Mouse (Mus musculus): ENCODE measurements at regions not wholly inside any gene's neighbourhood (a gene's known extent, or its start where the extent isn't known, plus 50 kb on each side); places are given as distances from the start of the nearest gene placed in this dataset.

DNA sequence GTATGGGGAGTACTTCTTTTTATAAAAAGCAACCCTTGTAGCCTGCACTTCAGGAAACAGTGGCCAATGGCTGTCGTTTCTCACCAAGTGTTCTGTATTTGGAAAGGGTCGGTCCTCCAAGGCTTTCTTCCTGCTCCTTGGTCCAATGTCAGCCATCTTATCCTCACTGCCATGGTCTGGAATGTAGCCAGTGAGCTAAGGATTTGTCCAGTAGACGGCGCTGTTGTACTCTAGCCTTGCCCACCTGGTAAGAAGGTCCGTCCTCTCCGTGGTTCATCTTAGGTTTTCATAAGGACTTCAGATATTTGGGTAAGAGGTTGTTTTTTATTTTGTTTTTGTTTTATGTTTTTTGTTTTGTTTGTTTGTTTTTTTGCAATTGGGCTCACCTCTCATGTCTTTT lies 72.8 kb upstream of the Slc25a13 start:
- DNase-seq (ENCODE audit: low spot score) = peak; percentile 9

DNA sequence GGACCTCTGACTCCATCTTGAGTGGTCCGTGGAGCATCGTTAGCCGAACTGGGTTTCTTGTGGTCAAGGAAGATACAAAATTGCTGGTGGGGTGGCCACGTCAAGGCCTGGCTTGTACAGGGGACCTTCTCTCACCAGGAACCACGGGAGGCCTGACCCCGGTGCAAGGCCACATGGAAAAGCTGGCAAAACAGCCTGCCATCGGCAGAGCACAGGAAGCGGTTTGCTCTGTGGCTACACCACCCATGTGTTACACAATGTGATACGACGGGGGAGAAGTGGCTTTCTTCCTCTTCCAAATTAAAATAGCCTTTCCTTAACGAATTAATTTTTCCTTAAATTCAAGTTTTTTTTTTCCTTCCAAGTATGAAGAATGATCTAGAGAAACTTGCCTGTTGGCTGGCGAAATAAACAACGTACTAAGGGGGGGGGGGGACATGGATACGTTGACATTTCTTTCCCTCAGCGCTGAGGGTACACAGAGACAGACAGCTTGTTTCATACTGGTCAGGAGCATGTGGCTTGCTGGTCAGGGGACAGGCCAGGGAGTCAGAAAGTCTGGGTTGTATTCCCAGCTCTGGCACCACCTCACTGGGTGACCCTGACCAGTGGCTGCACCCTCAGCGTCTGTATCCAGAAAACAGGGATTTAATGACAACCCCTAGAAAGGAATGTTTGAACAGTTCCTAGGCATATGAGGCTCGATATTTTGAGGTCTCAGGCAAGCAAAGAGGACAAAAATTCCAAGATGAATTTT lies 64.0 kb upstream of the Slc25a13 start:
- no peak for DNase-seq (ENCODE audit: low spot score)

DNA sequence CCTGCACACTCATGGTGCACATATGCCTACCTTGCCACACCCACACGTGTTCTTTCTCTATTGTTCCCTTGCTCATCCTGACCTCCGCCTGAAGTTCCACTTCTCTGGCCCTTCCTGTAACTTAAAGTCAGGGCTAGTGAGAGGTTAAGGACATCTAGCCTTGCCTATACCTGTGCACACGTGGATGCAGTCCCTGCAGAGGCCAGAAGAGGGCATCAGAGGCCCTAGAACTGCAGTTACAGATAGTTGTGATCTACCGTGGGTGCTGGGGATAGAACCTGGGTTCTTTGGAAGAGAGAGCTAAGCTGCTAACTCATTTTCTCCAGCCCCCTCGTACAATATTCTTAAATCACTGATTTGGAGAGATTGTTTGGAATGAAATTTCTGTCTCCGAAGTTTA lies 62.7 kb upstream of the Slc25a13 start:
- DNase-seq (ENCODE audit: low spot score) = no peak

DNA sequence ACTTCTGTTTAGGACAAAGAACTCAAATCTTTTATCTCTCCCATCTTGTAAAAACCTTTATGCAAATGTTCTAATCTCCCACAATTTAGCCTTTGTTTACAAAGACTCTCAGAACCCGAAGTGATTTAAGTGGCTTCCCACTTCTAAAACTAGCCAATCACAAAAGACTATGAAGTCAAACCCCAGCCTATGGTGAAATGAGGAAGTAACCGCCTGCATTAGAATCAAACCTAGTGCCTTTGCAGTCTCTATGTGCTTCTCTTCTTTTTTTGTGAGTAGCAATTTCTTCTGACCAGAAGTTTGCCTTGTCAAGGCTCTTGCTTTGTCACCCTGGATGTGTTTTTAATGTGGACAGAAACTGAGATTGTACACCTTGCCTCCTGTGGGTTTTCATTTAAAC lies 53.6 kb upstream of the Slc25a13 start:
- no peak for DNase-seq (ENCODE audit: low spot score)
